Mouse (Mus musculus): ENCODE data around the gene Birc5. TPM values are rescaled to one million over a fixed set of nuclear protein-coding genes. Genes with fewer than 3 reads are reported as not detected.

Birc5 gene
- polyA plus RNA-seq, 1 experiment = 11.6 TPM

DNA sequence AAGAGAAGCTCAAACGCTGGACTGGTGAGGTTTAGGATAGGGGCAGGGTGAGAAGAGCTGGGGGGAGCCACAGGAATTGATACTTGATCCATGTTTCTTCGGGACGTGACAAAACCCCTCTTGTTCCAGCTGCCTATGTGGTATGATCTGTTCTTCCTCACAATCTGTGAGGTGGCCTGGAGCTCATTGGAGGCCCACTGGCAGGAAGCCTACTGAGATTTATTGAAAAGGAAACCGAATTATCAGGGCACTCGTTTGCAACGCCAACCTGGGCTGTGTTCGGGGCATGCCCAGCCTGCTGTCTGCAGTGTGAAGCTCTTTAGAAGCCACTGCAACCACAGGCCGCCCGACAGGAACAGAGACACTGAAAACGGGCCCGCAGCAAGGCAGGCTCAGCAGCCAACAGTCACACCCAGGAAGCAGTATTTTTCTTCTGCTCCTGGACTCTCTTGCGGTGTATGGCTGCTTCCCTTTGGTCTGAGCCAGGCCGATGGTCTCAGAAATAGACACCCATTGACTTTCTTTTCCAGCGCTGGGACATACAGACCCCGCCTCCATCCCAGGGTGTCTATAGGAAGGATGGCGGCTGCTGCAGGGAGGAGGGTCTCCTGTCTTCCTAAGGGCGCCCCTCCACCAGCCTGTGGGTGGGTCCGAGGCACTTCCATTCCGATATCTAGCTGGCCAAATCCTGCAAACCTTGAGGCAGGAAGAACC lies 623 bp upstream of the Birc5 start:
- Histone ChIP-seq H3K4me1 (ENCODE audit: control insufficient read depth, insufficient read depth, insufficient read length) (peaks cover 8% of the 10 kb centered on the region; the same call in 1 of the 2 replicates), H3K4me3 (ENCODE audit: extremely low read depth, insufficient read depth, insufficient read length) (peak overlapping the region; percentile 95), H3K27ac (ENCODE audit: insufficient read depth, low read length) (peak overlapping the region; percentile 97), H3K36me3 (ENCODE audit: control insufficient read depth, insufficient read depth, low read length) (peaks cover 1% of the 10 kb centered on the region; the same call in 1 of the 2 replicates), H3K27me3 (ENCODE audit: control insufficient read depth, insufficient read depth, low read length) (no peaks in the 10 kb centered on the region)
- 4% methylated on average over 19 of the region's 19 CpGs for WGBS
- DNase-seq (ENCODE audit: low read depth in 1 of 2, low spot score in 2 of 2) = peak in 1 of 2 experiments; percentile 63
- no peak for TF ChIP-seq CTCF (IDR thresholded peaks at IDR 0.05; ENCODE audit: extremely low read depth, insufficient read depth, insufficient read length, insufficient replicate concordance)
- TF ChIP-seq POLR2A (IDR thresholded peaks at IDR 0.05; ENCODE audit: low read depth, low read length) = no peak; the same call in 1 of the 2 replicates

DNA sequence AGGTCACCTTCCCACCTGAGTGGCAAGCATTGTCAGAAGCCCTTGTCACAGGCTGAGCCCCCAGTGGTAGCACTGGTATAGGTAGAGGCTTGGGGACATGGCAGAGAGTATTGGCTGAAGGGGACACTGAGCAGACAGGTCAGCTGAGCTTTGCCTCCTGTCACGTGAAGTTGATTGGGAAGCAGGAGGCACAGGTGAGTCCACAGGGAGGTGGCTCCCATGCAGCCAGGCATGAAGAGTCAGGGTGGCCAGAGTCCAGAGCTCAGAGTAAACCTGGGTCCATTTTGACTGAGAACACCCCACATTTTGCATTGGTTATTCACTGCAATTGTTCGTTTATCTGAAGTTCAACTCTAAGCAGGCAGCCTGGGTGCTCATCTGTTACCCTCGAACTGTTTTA lies 3.8 kb downstream of the Birc5 start:
- Histone ChIP-seq H3K36me3 (ENCODE audit: control insufficient read depth, insufficient read depth, low read length) (peaks cover 1% of the 10 kb centered on the region; the same call in 1 of the 2 replicates), H3K4me3 (ENCODE audit: extremely low read depth, insufficient read depth, insufficient read length) (no peak overlapping the region), H3K27ac (ENCODE audit: insufficient read depth, low read length) (no peak overlapping the region), H3K27me3 (ENCODE audit: control insufficient read depth, insufficient read depth, low read length) (no peaks in the 10 kb centered on the region), H3K4me1 (ENCODE audit: control insufficient read depth, insufficient read depth, insufficient read length) (peaks cover 4% of the 10 kb centered on the region; the same call in 1 of the 2 replicates)
- 91% methylated on average over 3 of the region's 3 CpGs for WGBS
- TF ChIP-seq CTCF (IDR thresholded peaks at IDR 0.05; ENCODE audit: extremely low read depth, insufficient read depth, insufficient read length, insufficient replicate concordance) = no peak
- no peak for TF ChIP-seq POLR2A (IDR thresholded peaks at IDR 0.05; ENCODE audit: low read depth, low read length)
- DNase-seq (ENCODE audit: low read depth in 1 of 2, low spot score in 2 of 2) = no peak

DNA sequence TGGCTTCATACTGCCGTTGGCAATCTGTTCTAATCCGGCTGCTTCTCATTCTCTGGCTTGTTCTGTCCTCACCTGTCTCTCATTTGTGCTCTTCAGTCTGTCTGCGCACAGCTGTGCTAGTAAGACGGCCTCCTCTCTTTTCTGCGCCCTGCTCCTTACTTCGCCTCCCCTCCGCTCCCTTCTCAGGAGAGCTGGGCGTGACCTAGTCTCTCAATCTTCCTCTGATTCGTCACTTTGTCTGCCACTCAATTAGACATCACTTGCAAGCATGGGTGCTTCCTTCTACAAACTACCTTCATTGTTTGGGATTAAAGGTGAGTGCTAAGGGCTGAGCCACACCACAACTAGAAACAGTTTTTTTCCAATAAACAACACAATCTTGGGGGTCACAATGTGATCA lies 5.2 kb downstream of the Birc5 start:
- Histone ChIP-seq H3K27me3 (ENCODE audit: control insufficient read depth, insufficient read depth, low read length) (no peaks in the 10 kb centered on the region), H3K4me3 (ENCODE audit: extremely low read depth, insufficient read depth, insufficient read length) (no peak overlapping the region), H3K4me1 (ENCODE audit: control insufficient read depth, insufficient read depth, insufficient read length) (no peaks in the 10 kb centered on the region; the same call in 1 of the 2 replicates), H3K36me3 (ENCODE audit: control insufficient read depth, insufficient read depth, low read length) (peaks cover 1% of the 10 kb centered on the region; the same call in 1 of the 2 replicates), H3K27ac (ENCODE audit: insufficient read depth, low read length) (no peak overlapping the region)
- DNase-seq (ENCODE audit: low read depth in 1 of 2, low spot score in 2 of 2) = no peak
- 94% methylated on average over 9 of the region's 9 CpGs for WGBS
- no peak for TF ChIP-seq CTCF (IDR thresholded peaks at IDR 0.05; ENCODE audit: extremely low read depth, insufficient read depth, insufficient read length, insufficient replicate concordance)
- no peak for TF ChIP-seq POLR2A (IDR thresholded peaks at IDR 0.05; ENCODE audit: low read depth, low read length)

DNA sequence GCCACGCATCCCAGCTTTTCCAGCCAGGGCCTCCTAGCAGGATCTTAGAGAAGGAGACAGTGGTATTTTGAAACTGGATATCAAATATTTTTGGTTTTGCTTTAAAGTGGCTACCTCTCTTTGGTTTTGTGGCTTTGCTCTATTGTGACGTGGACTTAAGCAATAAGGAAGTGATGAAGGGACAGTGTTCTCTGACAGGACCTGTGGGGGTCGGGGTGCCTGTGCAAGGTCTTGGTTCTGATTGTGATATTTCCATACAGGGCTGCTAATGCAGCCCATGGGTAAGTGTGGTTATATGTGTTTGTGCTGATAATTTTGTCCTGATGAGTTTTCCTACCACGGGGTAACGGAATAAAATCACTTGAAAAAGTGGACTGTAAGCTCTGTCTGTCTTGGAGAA lies 6.3 kb downstream of the Birc5 start:
- H3K4me3 ChIP-seq (ENCODE audit: extremely low read depth, insufficient read depth, insufficient read length) = no peak overlapping the region
- no peaks in the 10 kb centered on the region for H3K27me3 ChIP-seq (ENCODE audit: control insufficient read depth, insufficient read depth, low read length)
- no peak for DNase-seq (ENCODE audit: low read depth in 1 of 2, low spot score in 2 of 2)
- 89% methylated on average over 5 of the region's 5 CpGs for WGBS
- H3K4me1 ChIP-seq (ENCODE audit: control insufficient read depth, insufficient read depth, insufficient read length) = no peaks in the 10 kb centered on the region
- TF ChIP-seq POLR2A (IDR thresholded peaks at IDR 0.05; ENCODE audit: low read depth, low read length) (no peak), CTCF (IDR thresholded peaks at IDR 0.05; ENCODE audit: extremely low read depth, insufficient read depth, insufficient read length, insufficient replicate concordance) (no peak)
- peaks cover 1% of the 10 kb centered on the region; the same call in 1 of the 2 replicates for H3K36me3 ChIP-seq (ENCODE audit: control insufficient read depth, insufficient read depth, low read length)
- no peak overlapping the region for H3K27ac ChIP-seq (ENCODE audit: insufficient read depth, low read length)

DNA sequence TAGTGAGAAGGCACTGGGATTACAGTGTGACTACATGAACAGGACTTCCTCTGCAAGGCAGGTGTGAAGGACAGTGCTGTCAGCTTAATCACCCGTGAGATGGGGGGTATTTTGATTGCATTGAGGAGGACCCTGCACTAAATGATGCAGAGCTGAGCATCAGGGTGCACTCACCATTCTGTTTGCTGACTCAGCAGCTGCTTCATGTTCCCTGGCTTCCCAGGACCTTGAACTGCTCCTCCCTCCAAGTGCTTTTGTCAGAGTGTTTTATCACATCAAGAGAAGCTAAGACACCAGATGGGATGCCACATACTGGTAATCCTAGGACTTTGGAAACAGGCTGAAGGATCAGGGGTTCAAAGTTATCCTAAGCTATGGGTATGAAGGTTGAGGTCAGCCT lies 6.9 kb downstream of the Birc5 start:
- peaks cover 1% of the 10 kb centered on the region; the same call in 1 of the 2 replicates for H3K36me3 ChIP-seq (ENCODE audit: control insufficient read depth, insufficient read depth, low read length)
- 89% methylated on average over 1 of the region's 1 CpGs for WGBS

DNA sequence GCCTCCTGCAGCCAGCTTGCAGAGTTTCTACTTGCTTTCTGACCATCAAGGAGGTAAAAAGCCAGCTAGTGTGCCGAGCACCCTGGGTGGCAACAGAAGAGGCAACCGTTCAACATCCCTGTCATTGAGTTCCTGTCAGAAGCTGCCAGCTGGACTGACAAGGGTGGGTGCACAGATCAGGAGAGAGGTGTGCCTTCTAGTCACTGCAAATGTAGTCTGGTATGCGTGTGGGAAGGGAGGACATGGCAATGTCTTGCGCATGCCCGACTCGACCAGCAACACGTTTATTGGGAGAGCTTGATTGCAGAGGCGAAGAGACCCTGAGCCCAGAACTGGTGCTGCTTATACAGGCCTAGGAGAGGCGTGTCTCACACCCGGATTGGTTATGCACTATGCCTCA lies 8.4 kb downstream of the Birc5 start:
- peaks cover 1% of the 10 kb centered on the region; the same call in 1 of the 2 replicates for H3K36me3 ChIP-seq (ENCODE audit: control insufficient read depth, insufficient read depth, low read length)
- no peaks in the 10 kb centered on the region for H3K4me1 ChIP-seq (ENCODE audit: control insufficient read depth, insufficient read depth, insufficient read length)
- no peak overlapping the region for H3K4me3 ChIP-seq (ENCODE audit: extremely low read depth, insufficient read depth, insufficient read length)
- 96% methylated on average over 10 of the region's 10 CpGs for WGBS
- no peak for TF ChIP-seq POLR2A (IDR thresholded peaks at IDR 0.05; ENCODE audit: low read depth, low read length)
- no peak for TF ChIP-seq CTCF (IDR thresholded peaks at IDR 0.05; ENCODE audit: extremely low read depth, insufficient read depth, insufficient read length, insufficient replicate concordance)
- H3K27ac ChIP-seq (ENCODE audit: insufficient read depth, low read length) = no peak overlapping the region
- no peak for DNase-seq (ENCODE audit: low read depth in 1 of 2, low spot score in 2 of 2)
- peaks cover 3% of the 10 kb centered on the region; the same call in 1 of the 2 replicates for H3K27me3 ChIP-seq (ENCODE audit: control insufficient read depth, insufficient read depth, low read length)

More for the DNA sequence above, 6.9 kb downstream of the Birc5 start:
- H3K27me3 ChIP-seq (ENCODE audit: control insufficient read depth, insufficient read depth, low read length) = peaks cover 3% of the 10 kb centered on the region; the same call in 1 of the 2 replicates
- H3K27ac ChIP-seq (ENCODE audit: insufficient read depth, low read length) = no peak overlapping the region
- TF ChIP-seq CTCF (IDR thresholded peaks at IDR 0.05; ENCODE audit: extremely low read depth, insufficient read depth, insufficient read length, insufficient replicate concordance) = no peak
- no peak for TF ChIP-seq POLR2A (IDR thresholded peaks at IDR 0.05; ENCODE audit: low read depth, low read length)
- H3K4me1 ChIP-seq (ENCODE audit: control insufficient read depth, insufficient read depth, insufficient read length) = no peaks in the 10 kb centered on the region
- DNase-seq (ENCODE audit: low read depth in 1 of 2, low spot score in 2 of 2) = no peak
- H3K4me3 ChIP-seq (ENCODE audit: extremely low read depth, insufficient read depth, insufficient read length) = no peak overlapping the region

DNA sequence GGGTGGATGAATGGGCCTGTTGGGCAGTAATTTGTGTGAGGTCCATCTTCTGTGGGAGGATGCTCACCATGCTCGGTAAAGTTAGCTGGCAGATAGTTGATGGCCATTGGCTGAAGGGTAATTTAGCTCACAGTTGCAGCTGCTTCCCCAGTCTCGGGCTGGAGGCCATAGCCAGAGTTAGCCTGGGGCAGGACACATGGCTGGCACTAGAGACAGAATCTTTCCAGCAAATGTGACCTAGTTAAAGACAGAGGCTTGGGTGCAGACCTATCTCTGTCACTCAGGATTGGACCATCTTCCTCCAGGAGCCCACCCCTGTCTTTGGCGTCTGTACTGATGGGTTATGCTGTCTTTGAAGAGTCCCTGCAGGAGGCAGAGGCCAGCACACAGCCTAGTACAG lies 9.3 kb downstream of the Birc5 start:
- no peak overlapping the region for H3K4me3 ChIP-seq (ENCODE audit: extremely low read depth, insufficient read depth, insufficient read length)
- no peak for DNase-seq (ENCODE audit: low read depth in 1 of 2, low spot score in 2 of 2)
- peaks cover 3% of the 10 kb centered on the region; the same call in 1 of the 2 replicates for H3K27me3 ChIP-seq (ENCODE audit: control insufficient read depth, insufficient read depth, low read length)
- H3K27ac ChIP-seq (ENCODE audit: insufficient read depth, low read length) = no peak overlapping the region
- TF ChIP-seq POLR2A (IDR thresholded peaks at IDR 0.05; ENCODE audit: low read depth, low read length) = no peak
- TF ChIP-seq CTCF (IDR thresholded peaks at IDR 0.05; ENCODE audit: extremely low read depth, insufficient read depth, insufficient read length, insufficient replicate concordance) = no peak
- no peaks in the 10 kb centered on the region for H3K4me1 ChIP-seq (ENCODE audit: control insufficient read depth, insufficient read depth, insufficient read length)
- no peaks in the 10 kb centered on the region for H3K36me3 ChIP-seq (ENCODE audit: control insufficient read depth, insufficient read depth, low read length)
- 82% methylated on average over 3 of the region's 3 CpGs for WGBS

Measured in spleen, adult 2 months (tissue).